Mouse (Mus musculus) heart, embryonic 14.5 days (tissue): ENCODE data around the gene Tmc6. TPM values are rescaled to one million over a fixed set of nuclear protein-coding genes. Genes with fewer than 3 reads are reported as not detected.
"Not testable (repeated sequence)": the region's sequence is repeated elsewhere in the genome, so short reads cannot be mapped to it uniquely, and the experiment has no call there.

Source experiments
- ATAC-seq: fragments of 200-750 bp; cut with Nextera tagmentation; 2 replicates; pipeline ENCODE4 v1.8.0; 2017; ENCODE audit warnings: low read depth, moderate TSS enrichment; ENCODE audit not compliant: insufficient number of reproducible peaks, insufficient read depth, low FRiP score
- H3K27ac ChIP-seq, 2 experiments: fragments of 200-500 bp in 1 of 2; fragments of 300-500 bp in 1 of 2; sonication (generic) in 1 of 2; replicated peaks in 1 of 2; 2 replicates each; pipeline ENCODE4 v1.5.1; 2012 to 2014; ENCODE audit warnings: low read depth in 2 of 2, low read length in 2 of 2, control low read depth in 1 of 2, mild to moderate bottlenecking in 1 of 2, mixed read lengths in 1 of 2; ENCODE audit not compliant: control insufficient read depth in 1 of 2, insufficient read depth in 1 of 2
- H3K27me3 ChIP-seq: fragments of 300-500 bp; sonication (generic); 2 replicates; pipeline ENCODE4 v1.6.1; 2014; ENCODE audit warnings: mild to moderate bottlenecking, low read length, control low read depth; ENCODE audit not compliant: control insufficient read depth, insufficient read depth
- H3K36me3 ChIP-seq: fragments of 300-500 bp; sonication (generic); 2 replicates; pipeline ENCODE4 v1.6.1; 2014; ENCODE audit warnings: mild to moderate bottlenecking, control low read depth, low read length, mixed read lengths; ENCODE audit not compliant: control insufficient read depth, insufficient read depth
- H3K4me1 ChIP-seq, 2 experiments: fragments of 200-500 bp in 1 of 2; fragments of 300-500 bp in 1 of 2; sonication (generic) in 1 of 2; 2 replicates each; pipeline ENCODE4 v1.6.1; 2012 to 2014; ENCODE audit warnings: low read length in 2 of 2, control low read depth in 1 of 2, mixed read lengths in 1 of 2; ENCODE audit not compliant: control insufficient read depth in 2 of 2, insufficient read depth in 2 of 2
- H3K4me2 ChIP-seq: fragments of 300-500 bp; sonication (generic); 2 replicates; pipeline ENCODE4 v1.6.1; 2014; ENCODE audit warnings: mild to moderate bottlenecking, low read length
- H3K4me3 ChIP-seq, 2 experiments: fragments of 200-500 bp in 1 of 2; fragments of 300-500 bp in 1 of 2; sonication (generic) in 1 of 2; 2 replicates each; pipeline ENCODE4 v1.5.1; 2012 to 2014; ENCODE audit warnings: low read length in 2 of 2, mild to moderate bottlenecking in 2 of 2, control low read depth in 1 of 2, low read depth in 1 of 2, moderate library complexity in 1 of 2; ENCODE audit not compliant: control insufficient read depth in 1 of 2, insufficient read depth in 1 of 2
- H3K9ac ChIP-seq: fragments of 300-500 bp; sonication (generic); 2 replicates; pipeline ENCODE4 v1.6.1; 2014; ENCODE audit warnings: mild to moderate bottlenecking, low read length
- H3K9me3 ChIP-seq: fragments of 300-500 bp; sonication (generic); 2 replicates; pipeline ENCODE4 v1.6.1; 2016; ENCODE audit warnings: low read length, control low read depth; ENCODE audit not compliant: control insufficient read depth
- WGBS: fragments of 180-500 bp; shearing (Covaris S2); extraction: QIAGEN DNeasy Blood & Tissue Kit; methylation state at CpG from one replicate; pipeline ENCODE4 v1.1.7; 2014; 5-methylcytosine and 5-hydroxymethylcytosine counted together
- polyA plus RNA-seq: library from polyadenylated mRNA; unstranded; fragments of >200 nt; fragmentation: Nextera tagmentation; extraction: Ambion mirVana; gene quantifications from 2 replicates; pipeline ENCODE4 v1.2.1, GENCODE M21; 2014

Tmc6 gene
- polyA plus RNA-seq, 1 experiment from 2014 or later = 22.5 TPM

DNA sequence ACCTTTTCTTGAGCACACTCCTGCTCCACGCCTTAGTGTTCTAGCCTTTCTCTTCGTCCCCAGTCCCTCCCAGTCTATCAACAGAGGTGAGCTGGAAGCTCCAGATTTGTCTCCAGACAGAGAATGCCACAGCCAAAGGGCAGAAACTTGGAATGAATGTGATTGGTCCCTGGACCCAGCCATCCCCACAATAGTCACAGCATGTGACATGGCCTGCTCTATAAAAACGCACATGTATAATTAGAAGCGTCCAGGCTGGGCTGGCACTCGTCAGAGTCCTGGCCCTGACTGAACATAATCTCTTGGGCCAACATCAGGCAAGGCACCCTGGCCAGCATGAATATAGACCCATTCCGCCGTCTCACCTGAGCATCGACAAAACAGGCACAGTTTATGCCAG, 37.1 kb upstream of the Tmc6 start:
- peaks cover 29 to 49% of the 10 kb centered on the region in 2 experiments for H3K4me1 ChIP-seq
- H3K4me2 ChIP-seq = peak overlapping the region; percentile 19; the same call in 1 of the 2 replicates
- peak; percentile 69 for ATAC-seq
- H3K27ac ChIP-seq = peak overlapping the region; percentile 77 to 89
- 50% methylated on average over 8 of the region's 8 CpGs for WGBS
- no peaks in the 10 kb centered on the region for H3K27me3 ChIP-seq
- peak overlapping the region; percentile 53; the same call in 1 of the 2 replicates for H3K9ac ChIP-seq
- no peak overlapping the region for H3K4me3 ChIP-seq
- H3K9me3 ChIP-seq = no peaks in the 10 kb centered on the region
- peaks cover 97% of the 10 kb centered on the region for H3K36me3 ChIP-seq

- no peak overlapping the region for H3K9ac ChIP-seq
- H3K36me3 ChIP-seq = peaks cover 94% of the 10 kb centered on the region
- no peak overlapping the region for H3K4me2 ChIP-seq
- no peak for ATAC-seq
- H3K27me3 ChIP-seq = no peaks in the 10 kb centered on the region
- H3K4me1 ChIP-seq = peaks cover 17 to 29% of the 10 kb centered on the region in 2 experiments
- no peak overlapping the region for H3K27ac ChIP-seq
- 86% methylated on average over 13 of the region's 13 CpGs for WGBS
- H3K9me3 ChIP-seq = no peaks in the 10 kb centered on the region
- no peak overlapping the region for H3K4me3 ChIP-seq
Observed at GRCm38 (mm10) chr11:117816389-117816996, 34.5 kb upstream of the Tmc6 start.

DNA sequence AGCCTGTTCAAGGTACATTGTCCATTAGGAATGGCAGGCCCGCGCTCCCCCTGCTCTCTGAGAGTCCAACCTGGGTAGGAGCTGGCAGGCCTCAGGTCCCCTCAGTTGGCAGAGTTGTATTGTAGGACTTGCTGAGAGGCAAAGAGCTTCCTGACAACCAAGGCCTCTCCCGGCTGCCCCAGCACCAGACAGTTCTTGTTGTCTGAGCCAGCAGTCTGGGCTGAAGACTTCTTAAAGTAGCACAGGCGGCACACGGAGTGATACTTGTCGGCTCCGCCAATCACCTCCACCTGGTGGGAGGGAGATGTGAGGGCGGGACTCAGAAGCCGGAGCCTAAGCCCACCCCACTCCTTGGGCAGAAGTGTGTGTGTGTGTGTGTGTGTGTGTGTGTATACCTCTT, 33.9 kb upstream of the Tmc6 start:
- not testable (repeated sequence) for H3K9ac ChIP-seq, H3K27ac ChIP-seq, H3K4me3 ChIP-seq, H3K4me2 ChIP-seq, H3K27me3 ChIP-seq, H3K9me3 ChIP-seq, ATAC-seq
- Histone ChIP-seq H3K4me1 (peaks cover 17 to 35% of the 10 kb centered on the region in 2 experiments), H3K36me3 (peaks cover 87% of the 10 kb centered on the region)
- WGBS = 76% methylated on average over 9 of the region's 9 CpGs

GRCm38 (mm10) chr11:117814704-117815366, 32.8 kb upstream of the Tmc6 start:
- H3K4me3 ChIP-seq = no peak overlapping the region
- H3K9ac ChIP-seq = peak overlapping the region; percentile 17; the same call in 1 of the 2 replicates
- H3K27ac ChIP-seq = 0 out of 4 replicates have a peak overlapping the region, but pooled peaks of 1 of the 2 experiments have one; percentile 22
- peaks cover 77% of the 10 kb centered on the region for H3K36me3 ChIP-seq
- 79% methylated on average over 6 of the region's 6 CpGs for WGBS
- ATAC-seq = no peak
- H3K4me1 ChIP-seq = peaks cover 17 to 32% of the 10 kb centered on the region in 2 experiments
- no peak overlapping the region for H3K4me2 ChIP-seq
- no peaks in the 10 kb centered on the region for H3K27me3 ChIP-seq
- H3K9me3 ChIP-seq = no peaks in the 10 kb centered on the region

- no peak overlapping the region for H3K4me3 ChIP-seq
- no peaks in the 10 kb centered on the region for H3K27me3 ChIP-seq
- no peak for ATAC-seq
- no peak overlapping the region for H3K9ac ChIP-seq
- no peaks in the 10 kb centered on the region for H3K9me3 ChIP-seq
- peaks cover 14 to 29% of the 10 kb centered on the region in 2 experiments for H3K4me1 ChIP-seq
- H3K4me2 ChIP-seq = no peak overlapping the region
- 67% methylated on average over 5 of the region's 5 CpGs for WGBS
- no peak overlapping the region for H3K27ac ChIP-seq
- peaks cover 68% of the 10 kb centered on the region for H3K36me3 ChIP-seq
Observed at GRCm38 (mm10) chr11:117813867-117814266, 31.9 kb upstream of the Tmc6 start.

DNA sequence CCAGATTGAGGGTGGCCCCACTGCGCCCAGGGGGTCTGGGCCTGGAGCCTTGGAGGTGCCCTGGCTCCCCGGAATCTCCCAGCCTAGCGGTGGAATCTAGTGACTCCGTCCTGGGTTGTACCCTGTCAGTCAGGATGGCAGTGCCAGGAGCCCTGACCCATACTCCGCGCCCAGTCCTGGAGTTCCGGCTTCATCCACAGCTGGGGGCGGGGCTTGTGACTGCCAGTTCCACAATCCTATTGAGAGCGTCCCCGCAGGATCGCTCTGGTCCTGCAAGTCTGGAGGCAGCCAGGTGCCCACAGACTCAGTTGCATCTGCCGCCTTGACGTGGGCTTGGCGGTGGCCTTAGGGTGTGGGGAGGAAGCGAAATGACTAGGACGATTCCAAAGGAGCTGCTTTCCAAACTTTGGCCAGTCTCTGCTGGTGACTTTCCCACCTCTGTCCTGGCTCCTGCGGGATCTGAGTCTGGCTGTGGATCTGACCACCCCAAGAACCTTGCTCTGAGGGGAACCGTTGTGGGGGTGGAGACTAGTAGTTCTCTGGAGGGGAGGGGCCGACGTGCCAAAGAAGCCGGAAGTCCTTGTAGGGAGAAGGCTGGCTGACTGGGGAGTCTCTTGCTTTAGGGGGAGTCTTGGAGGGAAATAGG, 28.5 kb upstream of the Tmc6 start:
- H3K4me3 ChIP-seq = peak overlapping the region; percentile 83 to 93
- H3K9ac ChIP-seq = peak overlapping the region; percentile 93
- H3K27ac ChIP-seq = peak overlapping the region; percentile 63 to 65
- WGBS = under 1% methylated on average over 21 of the region's 21 CpGs
- H3K9me3 ChIP-seq = no peaks in the 10 kb centered on the region
- H3K27me3 ChIP-seq = no peaks in the 10 kb centered on the region
- H3K36me3 ChIP-seq = peaks cover 35% of the 10 kb centered on the region
- H3K4me2 ChIP-seq = peak overlapping the region; percentile 96
- ATAC-seq = peak; percentile 68
- H3K4me1 ChIP-seq = peaks cover 9 to 27% of the 10 kb centered on the region in 2 experiments

DNA sequence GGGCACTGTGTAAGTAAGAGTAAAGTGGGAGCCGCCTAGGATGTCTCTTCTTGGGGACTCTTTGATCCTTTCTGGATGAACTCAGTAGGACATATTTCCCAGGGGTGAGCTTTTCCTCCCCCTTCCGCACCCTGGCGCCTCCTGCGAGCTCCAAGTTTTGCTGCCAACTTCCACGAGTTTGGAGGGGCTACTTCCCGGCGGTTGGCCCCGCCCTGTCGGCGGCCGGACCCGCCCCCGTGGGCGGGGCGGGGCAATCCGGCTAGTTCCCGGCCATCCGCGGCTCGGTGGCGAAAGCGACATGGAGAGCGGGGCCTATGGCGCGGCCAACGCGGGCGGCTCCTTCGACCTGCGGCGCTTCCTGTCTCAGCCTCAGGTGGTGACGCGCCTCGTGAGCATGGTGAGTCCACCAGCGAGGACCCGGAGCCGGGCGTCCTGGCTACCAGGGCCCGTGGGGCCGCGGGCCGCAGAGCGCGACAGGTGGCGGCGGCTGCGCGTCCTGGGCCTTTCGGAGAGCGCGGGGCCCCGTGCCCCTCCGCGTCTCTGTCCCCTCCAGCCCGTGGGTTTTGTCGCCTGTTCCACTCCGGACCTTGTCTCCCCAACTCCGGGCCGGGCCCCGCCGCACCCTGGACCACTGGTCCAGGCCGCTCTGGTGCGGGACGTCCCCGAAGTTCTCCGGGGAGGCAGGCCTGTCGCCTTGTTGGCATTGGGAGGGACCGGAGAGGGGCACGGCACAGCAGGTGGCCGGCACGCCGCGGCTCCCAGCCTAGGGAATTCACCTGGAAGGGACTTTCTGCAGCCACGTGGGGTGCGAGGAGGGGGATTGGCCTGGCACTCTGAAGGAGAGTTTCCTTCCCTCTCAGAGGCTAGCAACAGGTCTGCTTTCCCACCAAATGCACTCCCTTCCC, 27.7 kb upstream of the Tmc6 start, which contains the start of the genes Gm20708 and Syngr2:
Gm20708 (plus strand) TSS at position 262 of the 905 bp plus-strand sequence.
Syngr2 (plus strand) TSS at position 262 of the 905 bp plus-strand sequence.
- Histone ChIP-seq H3K4me2 (peak within 1 kb of the TSS; percentile 96), H3K36me3 (peaks cover 26% of the 10 kb centered on the region), H3K9ac (peak within 1 kb of the TSS; percentile 93), H3K9me3 (no peaks in the 10 kb centered on the region), H3K4me1 (peaks cover 6 to 22% of the 10 kb centered on the region in 2 experiments), H3K27ac (peak within 1 kb of the TSS; percentile 63 to 65), H3K4me3 (peak within 1 kb of the TSS; percentile 83 to 93), H3K27me3 (no peaks in the 10 kb centered on the region)
- under 1% methylated on average over 75 of the region's 75 CpGs for WGBS
- peak; percentile 59 for ATAC-seq
